Mouse (Mus musculus): ENCODE results near the gene B4galnt3. TPM values are rescaled to one million over a fixed set of nuclear protein-coding genes. Genes with fewer than 3 reads are reported as not detected.

B4galnt3 gene
- polyA plus RNA-seq, 2 experiments: 0.13 to 0.18 TPM

DNA sequence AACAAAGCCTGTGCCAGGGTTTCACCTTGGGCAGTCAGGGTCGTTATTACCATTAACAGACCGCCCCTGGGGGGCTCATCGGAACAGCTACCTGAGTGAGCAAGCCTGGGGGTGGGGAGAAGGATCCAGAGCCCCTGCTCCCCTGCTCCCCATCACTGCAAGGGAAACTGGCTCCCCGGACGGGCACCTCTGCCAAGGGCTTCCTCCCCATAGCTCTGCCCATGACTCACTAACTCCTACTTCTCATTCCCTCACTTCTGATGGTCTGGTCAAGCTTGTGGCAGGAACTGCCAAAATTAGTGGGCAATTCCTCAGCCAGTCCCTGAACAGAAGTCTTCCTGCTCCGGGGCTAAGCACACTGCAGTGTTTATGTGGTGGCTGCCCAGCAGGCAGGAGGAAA, 19.1 kb downstream of the B4galnt3 start:
- H3K4me1 ChIP-seq (replicated peaks; ENCODE audit: control insufficient read depth in 2 of 2, insufficient read depth in 2 of 2, low read length in 1 of 2): no peaks in the 10 kb centered on the region
- WGBS (ENCODE audit: insufficient replicate concordance): 29% methylated on average over 6 of the region's 6 CpGs
- no peak overlapping the region for H3K27ac ChIP-seq
- no peaks in the 10 kb centered on the region for H3K36me3 ChIP-seq (replicated peaks; ENCODE audit: control insufficient read depth, insufficient read depth, low read depth)
- H3K4me2 ChIP-seq (ENCODE audit: low read depth): no peak overlapping the region
- DNase-seq (ENCODE audit: low read depth in 3 of 3, low spot score in 3 of 3) (no peak), ATAC-seq (ENCODE audit: insufficient read depth) (no peak)
- H3K9me3 ChIP-seq (ENCODE audit: control insufficient read depth, low read length): no peaks in the 10 kb centered on the region
- TF ChIP-seq EP300 (IDR thresholded peaks at IDR 0.05; ENCODE audit: low read depth) (no peak), CTCF (IDR thresholded peaks at IDR 0.05; ENCODE audit: low read depth) (no peak)
- H3K9ac ChIP-seq (replicated peaks): no peak overlapping the region
- no peaks in the 10 kb centered on the region for H3K27me3 ChIP-seq (ENCODE audit: control insufficient read depth, insufficient read depth, low read length)
- no peak overlapping the region for H3K4me3 ChIP-seq (ENCODE audit: insufficient read depth in 1 of 2, low read depth in 2 of 2, low read length in 2 of 2)

DNA sequence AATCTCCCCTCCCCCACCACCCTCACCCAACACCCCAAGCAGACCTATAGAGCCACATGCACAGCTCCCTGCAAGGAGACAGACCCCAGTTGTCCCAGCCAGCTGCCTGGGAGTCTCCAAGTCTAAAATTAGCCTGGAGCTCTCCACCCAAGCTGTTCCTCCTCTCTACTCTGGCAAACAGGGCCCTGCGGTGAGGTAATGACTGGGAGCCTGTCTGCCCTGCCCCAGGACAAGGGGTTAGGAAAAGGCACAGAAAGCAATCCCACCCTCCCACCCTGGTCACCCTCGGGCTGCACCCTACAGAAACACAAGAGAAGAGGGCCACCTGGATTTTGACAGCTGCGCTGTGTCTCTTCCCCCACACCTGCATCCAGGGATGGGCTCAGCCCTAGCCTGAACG, 19.5 kb downstream of the B4galnt3 start:
- no peak for DNase-seq (ENCODE audit: low read depth in 3 of 3, low spot score in 3 of 3)
- ATAC-seq (ENCODE audit: insufficient read depth): no peak
- Histone ChIP-seq H3K27me3 (ENCODE audit: control insufficient read depth, insufficient read depth, low read length) (no peaks in the 10 kb centered on the region), H3K27ac (no peak overlapping the region), H3K9me3 (ENCODE audit: control insufficient read depth, low read length) (no peaks in the 10 kb centered on the region), H3K9ac (replicated peaks) (no peak overlapping the region), H3K4me1 (replicated peaks; ENCODE audit: control insufficient read depth in 2 of 2, insufficient read depth in 2 of 2, low read length in 1 of 2) (no peaks in the 10 kb centered on the region), H3K4me2 (ENCODE audit: low read depth) (no peak overlapping the region), H3K4me3 (ENCODE audit: insufficient read depth in 1 of 2, low read depth in 2 of 2, low read length in 2 of 2) (no peak overlapping the region), H3K36me3 (replicated peaks; ENCODE audit: control insufficient read depth, insufficient read depth, low read depth) (no peaks in the 10 kb centered on the region)
- TF ChIP-seq EP300 (IDR thresholded peaks at IDR 0.05; ENCODE audit: low read depth): no peak
- no peak for TF ChIP-seq CTCF (IDR thresholded peaks at IDR 0.05; ENCODE audit: low read depth)
- 44% methylated on average over 4 of the region's 4 CpGs for WGBS (ENCODE audit: insufficient replicate concordance)

DNA sequence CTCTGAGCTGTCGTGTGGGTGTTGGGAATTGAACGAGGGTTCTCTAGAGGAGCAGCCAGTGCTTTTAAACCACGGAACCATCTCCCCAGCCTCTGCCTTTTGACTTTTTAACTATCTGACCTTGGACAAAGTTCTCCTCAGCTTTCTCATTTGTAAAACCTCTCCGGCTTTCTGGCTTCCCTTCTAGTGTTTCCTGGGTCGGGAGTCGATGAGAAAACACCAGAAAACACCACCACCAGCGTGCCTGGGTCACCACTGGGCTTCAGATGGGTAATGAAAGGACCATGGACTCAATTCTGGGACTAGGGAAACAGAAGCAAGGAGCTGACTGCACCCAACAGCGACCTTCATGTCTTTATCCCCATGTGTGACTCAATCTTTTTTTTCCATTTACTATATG, 20.2 kb downstream of the B4galnt3 start:
- Histone ChIP-seq H3K9me3 (ENCODE audit: control insufficient read depth, low read length) (no peaks in the 10 kb centered on the region), H3K27ac (no peak overlapping the region), H3K36me3 (replicated peaks; ENCODE audit: control insufficient read depth, insufficient read depth, low read depth) (no peaks in the 10 kb centered on the region), H3K9ac (replicated peaks) (no peak overlapping the region), H3K27me3 (ENCODE audit: control insufficient read depth, insufficient read depth, low read length) (no peaks in the 10 kb centered on the region), H3K4me2 (ENCODE audit: low read depth) (no peak overlapping the region), H3K4me1 (replicated peaks; ENCODE audit: control insufficient read depth in 2 of 2, insufficient read depth in 2 of 2, low read length in 1 of 2) (no peaks in the 10 kb centered on the region), H3K4me3 (ENCODE audit: insufficient read depth in 1 of 2, low read depth in 2 of 2, low read length in 2 of 2) (no peak overlapping the region)
- WGBS (ENCODE audit: insufficient replicate concordance): 43% methylated on average over 8 of the region's 8 CpGs
- ATAC-seq (ENCODE audit: insufficient read depth) (no peak), DNase-seq (ENCODE audit: low read depth in 3 of 3, low spot score in 3 of 3) (no peak)
- TF ChIP-seq CTCF (IDR thresholded peaks at IDR 0.05; ENCODE audit: low read depth): no peak
- no peak for TF ChIP-seq EP300 (IDR thresholded peaks at IDR 0.05; ENCODE audit: low read depth)

DNA sequence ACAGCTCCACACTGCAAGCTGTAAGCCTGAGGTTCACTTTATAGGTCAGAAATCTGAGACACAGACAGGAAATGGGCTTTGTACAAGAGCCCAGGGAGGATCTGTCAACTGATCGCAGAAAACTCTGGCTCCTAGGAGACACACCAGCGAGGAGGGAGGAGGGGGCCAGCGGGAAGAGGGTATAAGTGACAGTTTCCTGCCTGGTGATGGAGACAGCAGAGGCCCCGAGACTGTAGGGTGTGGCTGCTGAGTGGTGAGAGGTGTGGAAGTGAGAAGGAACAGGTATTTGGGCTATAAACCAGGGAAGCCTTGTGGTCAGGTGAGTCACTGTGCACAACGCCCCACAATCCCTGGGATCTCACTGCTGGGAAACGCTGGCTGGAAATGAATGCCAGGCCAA, 30.2 kb downstream of the B4galnt3 start:
- no peaks in the 10 kb centered on the region for H3K9me3 ChIP-seq (ENCODE audit: control insufficient read depth, low read length)
- no peaks in the 10 kb centered on the region for H3K4me1 ChIP-seq (replicated peaks; ENCODE audit: control insufficient read depth in 2 of 2, insufficient read depth in 2 of 2, low read length in 1 of 2)
- H3K9ac ChIP-seq (replicated peaks): no peak overlapping the region
- no peak overlapping the region for H3K4me2 ChIP-seq (ENCODE audit: low read depth)
- DNase-seq (ENCODE audit: low read depth in 3 of 3, low spot score in 3 of 3): no peak
- H3K27me3 ChIP-seq (ENCODE audit: control insufficient read depth, insufficient read depth, low read length): no peaks in the 10 kb centered on the region
- no peak for TF ChIP-seq EP300 (IDR thresholded peaks at IDR 0.05; ENCODE audit: low read depth)
- TF ChIP-seq CTCF (IDR thresholded peaks at IDR 0.05; ENCODE audit: low read depth): no peak
- WGBS (ENCODE audit: insufficient replicate concordance): 23% methylated on average over 6 of the region's 6 CpGs
- ATAC-seq (ENCODE audit: insufficient read depth): no peak
- H3K27ac ChIP-seq: no peak overlapping the region
- no peak overlapping the region for H3K4me3 ChIP-seq (ENCODE audit: insufficient read depth in 1 of 2, low read depth in 2 of 2, low read length in 2 of 2)
- no peaks in the 10 kb centered on the region for H3K36me3 ChIP-seq (replicated peaks; ENCODE audit: control insufficient read depth, insufficient read depth, low read depth)

DNA sequence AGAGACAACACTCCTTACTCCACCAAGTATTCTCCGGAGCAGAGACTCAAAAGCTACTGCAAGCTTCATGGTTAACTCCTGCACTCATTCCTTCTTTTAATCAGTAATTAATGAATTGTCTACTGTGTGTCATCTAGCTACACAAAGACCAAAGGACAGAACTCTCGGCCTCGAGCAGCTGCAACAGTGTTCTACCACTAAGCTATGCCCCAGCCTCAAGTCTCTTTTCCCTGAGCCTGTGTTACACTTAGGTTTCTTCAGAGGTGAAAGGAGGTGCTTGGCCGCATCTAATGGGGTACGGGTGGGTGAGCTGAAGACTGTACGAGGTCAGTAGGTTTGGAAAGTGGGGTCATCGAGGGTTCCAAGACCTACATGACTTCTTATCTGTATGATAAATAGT, 30.8 kb downstream of the B4galnt3 start:
- no peaks in the 10 kb centered on the region for H3K27me3 ChIP-seq (ENCODE audit: control insufficient read depth, insufficient read depth, low read length)
- H3K9me3 ChIP-seq (ENCODE audit: control insufficient read depth, low read length): no peaks in the 10 kb centered on the region
- WGBS (ENCODE audit: insufficient replicate concordance): 60% methylated on average over 7 of the region's 7 CpGs
- H3K4me1 ChIP-seq (replicated peaks; ENCODE audit: control insufficient read depth in 2 of 2, insufficient read depth in 2 of 2, low read length in 1 of 2): no peaks in the 10 kb centered on the region
- H3K27ac ChIP-seq: no peak overlapping the region
- DNase-seq (ENCODE audit: low read depth in 3 of 3, low spot score in 3 of 3): no peak
- ATAC-seq (ENCODE audit: insufficient read depth): no peak
- no peak overlapping the region for H3K4me3 ChIP-seq (ENCODE audit: insufficient read depth in 1 of 2, low read depth in 2 of 2, low read length in 2 of 2)
- no peaks in the 10 kb centered on the region for H3K36me3 ChIP-seq (replicated peaks; ENCODE audit: control insufficient read depth, insufficient read depth, low read depth)
- H3K9ac ChIP-seq (replicated peaks): no peak overlapping the region
- TF ChIP-seq CTCF (IDR thresholded peaks at IDR 0.05; ENCODE audit: low read depth) (no peak), EP300 (IDR thresholded peaks at IDR 0.05; ENCODE audit: low read depth) (no peak)
- no peak overlapping the region for H3K4me2 ChIP-seq (ENCODE audit: low read depth)
